Mouse (Mus musculus): Measurements from ENCODE around the gene Cct6b. TPM values are rescaled to one million over a fixed set of nuclear protein-coding genes. Genes with fewer than 3 reads are reported as not detected.

Cct6b gene
- polyA plus RNA-seq, 1 experiment from 2014 or later, result 0.11 TPM

Other genes starting within 250 kb of the Cct6b start
- 44.4 and 44.9 TPM in 2 replicates for gene Zfp830, start within 50 bp of the Cct6b start, polyA plus RNA-seq (2014; fragmentation: Nextera tagmentation; extraction: Ambion mirVana)
- 44.8 and 48.1 TPM in 2 replicates for gene Lig3, start 16.8 kb upstream of the Cct6b start, polyA plus RNA-seq (2014; fragmentation: Nextera tagmentation; extraction: Ambion mirVana)
- 12.1 and 12.8 TPM in 2 replicates for gene Rffl, start 106.9 kb upstream of the Cct6b start, polyA plus RNA-seq (2014; fragmentation: Nextera tagmentation; extraction: Ambion mirVana)
- 13.4 and 13.5 TPM in 2 replicates for gene Rad51d, start 126.3 kb upstream of the Cct6b start, polyA plus RNA-seq (2014; fragmentation: Nextera tagmentation; extraction: Ambion mirVana)
- gene Fndc8, start 127.8 kb upstream of the Cct6b start, polyA plus RNA-seq (2014; fragmentation: Nextera tagmentation; extraction: Ambion mirVana), result 0.18 TPM in 1 of 2 replicates, not detected in the other
- 23.2 and 33.7 TPM in 2 replicates for gene Nle1, start 144.1 kb upstream of the Cct6b start, polyA plus RNA-seq (2014; fragmentation: Nextera tagmentation; extraction: Ambion mirVana)
- 2.6 and 2.9 TPM in 2 replicates for gene Unc45b, start 146.2 kb upstream of the Cct6b start, polyA plus RNA-seq (2014; fragmentation: Nextera tagmentation; extraction: Ambion mirVana)
- gene Slfn5, start 187.0 kb upstream of the Cct6b start, polyA plus RNA-seq (2014; fragmentation: Nextera tagmentation; extraction: Ambion mirVana), result 0.90 and 1.4 TPM in 2 replicates
- gene Slfn9, start 227.5 kb upstream of the Cct6b start, polyA plus RNA-seq (2014; fragmentation: Nextera tagmentation; extraction: Ambion mirVana), result 12.6 and 15.3 TPM in 2 replicates